Mouse (Mus musculus) cerebellum, postnatal 10 days (tissue): ENCODE measurements around the gene Aim2.

Experiments
- DNase-seq, 2 experiments: peaks; one replicate each; pipeline ENCODE4 v3.0.0; 2021; ENCODE audit warnings: mixed read lengths in 2 of 2

Gene Aim2

GRCm38 (mm10) chr1:173348527-173348926, 2.2 kb upstream of the Aim2 start:
- no peak for DNase-seq

- DNase-seq: no peak
Observed at GRCm38 (mm10) chr1:173349192-173349591, 1.5 kb upstream of the Aim2 start.

- peak; percentile 48 to 66 for DNase-seq
Observed at GRCm38 (mm10) chr1:173349946-173350345, 733 bp upstream of the Aim2 start.

GRCm38 (mm10) chr1:173355107-173355846, 4.6 kb downstream of the Aim2 start:
- DNase-seq: no peak

GRCm38 (mm10) chr1:173356699-173357098, 6.0 kb downstream of the Aim2 start:
- peak; percentile 43 to 70 for DNase-seq

- DNase-seq: peak; percentile 61 to 68
Observed at GRCm38 (mm10) chr1:173357799-173358198, 7.1 kb downstream of the Aim2 start.

GRCm38 (mm10) chr1:173359590-173360290, 9.1 kb downstream of the Aim2 start:
- DNase-seq: peak; percentile 85 to 89

- DNase-seq: peak in 1 of 2 experiments; percentile 29
Observed at GRCm38 (mm10) chr1:173361651-173362050, 11.0 kb downstream of the Aim2 start.

- no peak for DNase-seq
Observed at GRCm38 (mm10) chr1:173363436-173363835, 12.8 kb downstream of the Aim2 start.

GRCm38 (mm10) chr1:173364125-173364800, 13.6 kb downstream of the Aim2 start:
- DNase-seq: peak; percentile 95 to 96

GRCm38 (mm10) chr1:173365970-173366409, 15.3 kb downstream of the Aim2 start:
- DNase-seq: peak; percentile 89 to 90

GRCm38 (mm10) chr1:173366701-173367355, 16.1 kb downstream of the Aim2 start:
- DNase-seq: peak; percentile 66 to 71

- DNase-seq: peak; percentile 96 to 97
Observed at GRCm38 (mm10) chr1:173367356-173368046, 16.8 kb downstream of the Aim2 start, which contains the start of gene Cadm3. Gene Cadm3 (minus strand): TSS chr1:173367695.

GRCm38 (mm10) chr1:173369611-173370010, 18.9 kb downstream of the Aim2 start:
- peak; percentile 82 to 83 for DNase-seq

GRCm38 (mm10) chr1:173370456-173370855, 19.8 kb downstream of the Aim2 start:
- DNase-seq: no peak

GRCm38 (mm10) chr1:173371586-173371985, 20.9 kb downstream of the Aim2 start:
- peak; percentile 87 to 89 for DNase-seq

GRCm38 (mm10) chr1:173374020-173374419, 23.3 kb downstream of the Aim2 start:
- no peak for DNase-seq

- DNase-seq: peak; percentile 95 to 96
Observed at GRCm38 (mm10) chr1:173377380-173378112, 26.9 kb downstream of the Aim2 start.

- no peak for DNase-seq
Observed at GRCm38 (mm10) chr1:173381436-173381835, 30.8 kb downstream of the Aim2 start.

GRCm38 (mm10) chr1:173389431-173389830, 38.8 kb downstream of the Aim2 start:
- no peak for DNase-seq

- DNase-seq: peak; percentile 96 to 97
Observed at GRCm38 (mm10) chr1:173389901-173390401, 39.3 kb downstream of the Aim2 start.
